Mouse (Mus musculus) neural tube, embryonic 13.5 days (tissue): ENCODE measurements at regions not wholly inside any gene's neighbourhood (a gene's known extent, or its start where the extent isn't known, plus 50 kb on each side); places are given as distances from the start of the nearest gene placed in this dataset.

Experiments
- ATAC-seq: fragments of 200-750 bp; cut with Nextera tagmentation; 2 replicates; pipeline ENCODE4 v1.8.0; 2017; ENCODE audit warnings: low read depth, mild to moderate bottlenecking, moderate TSS enrichment, moderate library complexity
- H3K27ac ChIP-seq: fragments of 300-500 bp; sonication (generic); replicated peaks from 2 replicates; pipeline ENCODE4 v1.5.1; 2015; ENCODE audit warnings: moderate library complexity, mild to moderate bottlenecking, inconsistent platforms
- H3K27me3 ChIP-seq: fragments of 300-500 bp; sonication (generic); 2 replicates; pipeline ENCODE4 v1.6.1; 2015; ENCODE audit warnings: mild to moderate bottlenecking, inconsistent platforms
- H3K36me3 ChIP-seq: fragments of 300-500 bp; sonication (generic); 2 replicates; pipeline ENCODE4 v1.6.1; 2015; ENCODE audit warnings: mild to moderate bottlenecking, inconsistent platforms
- H3K4me1 ChIP-seq: fragments of 300-500 bp; sonication (generic); replicated peaks from 2 replicates; pipeline ENCODE4 v1.6.1; 2015; ENCODE audit warnings: inconsistent platforms
- H3K4me2 ChIP-seq: fragments of 300-500 bp; sonication (generic); 2 replicates; pipeline ENCODE4 v1.6.1; 2015; ENCODE audit warnings: inconsistent platforms, mild to moderate bottlenecking, moderate library complexity
- H3K4me3 ChIP-seq: fragments of 300-500 bp; sonication (generic); 2 replicates; pipeline ENCODE4 v1.5.1; 2015; ENCODE audit warnings: mild to moderate bottlenecking, inconsistent platforms
- H3K9ac ChIP-seq: fragments of 300-500 bp; sonication (generic); 2 replicates; pipeline ENCODE4 v1.6.1; 2015; ENCODE audit warnings: moderate library complexity, mild to moderate bottlenecking, inconsistent platforms
- H3K9me3 ChIP-seq: fragments of 300-500 bp; sonication (generic); 2 replicates; pipeline ENCODE4 v1.6.1; 2016; ENCODE audit warnings: inconsistent platforms
- WGBS: fragments of 180-500 bp; shearing (Covaris S2); methylation state at CpG from one replicate; pipeline ENCODE4 v1.1.7; 2015; 5-methylcytosine and 5-hydroxymethylcytosine counted together

- H3K9ac ChIP-seq = no peak overlapping the region
- 53% methylated on average over 2 of the region's 2 CpGs for WGBS
- H3K4me3 ChIP-seq = no peak overlapping the region
- no peak for ATAC-seq
- no peak overlapping the region for H3K27ac ChIP-seq
- H3K27me3 ChIP-seq = no peaks in the 10 kb centered on the region
- H3K4me1 ChIP-seq = no peaks in the 10 kb centered on the region
- no peaks in the 10 kb centered on the region for H3K36me3 ChIP-seq
- no peak overlapping the region for H3K4me2 ChIP-seq
- H3K9me3 ChIP-seq = no peaks in the 10 kb centered on the region
Measured at GRCm38 (mm10) chr6:44092336-44092735, 426.3 kb upstream of the Tpk1 start.

- Histone ChIP-seq H3K9me3 (no peaks in the 10 kb centered on the region), H3K4me2 (no peak overlapping the region), H3K27me3 (no peaks in the 10 kb centered on the region), H3K36me3 (no peaks in the 10 kb centered on the region), H3K27ac (no peak overlapping the region), H3K4me3 (no peak overlapping the region), H3K4me1 (no peaks in the 10 kb centered on the region), H3K9ac (no peak overlapping the region)
- WGBS = 81% methylated on average over 2 of the region's 2 CpGs
- peak; percentile 85 for ATAC-seq
Measured at GRCm38 (mm10) chr6:44081922-44082552, 416.0 kb upstream of the Tpk1 start.

GRCm38 (mm10) chr6:44073124-44073523 lies 407.0 kb upstream of the Tpk1 start:
- Histone ChIP-seq H3K36me3 (no peaks in the 10 kb centered on the region), H3K4me1 (no peaks in the 10 kb centered on the region), H3K27me3 (no peaks in the 10 kb centered on the region), H3K9ac (no peak overlapping the region), H3K4me3 (no peak overlapping the region), H3K4me2 (no peak overlapping the region), H3K9me3 (no peaks in the 10 kb centered on the region), H3K27ac (no peak overlapping the region)
- WGBS = 87% methylated on average over 1 of the region's 1 CpGs
- ATAC-seq = no peak

GRCm38 (mm10) chr6:44067841-44068240 lies 401.8 kb upstream of the Tpk1 start:
- Histone ChIP-seq H3K4me3 (no peak overlapping the region), H3K9ac (no peak overlapping the region), H3K27ac (no peak overlapping the region), H3K4me2 (no peak overlapping the region), H3K27me3 (no peaks in the 10 kb centered on the region), H3K9me3 (no peaks in the 10 kb centered on the region), H3K36me3 (no peaks in the 10 kb centered on the region), H3K4me1 (no peaks in the 10 kb centered on the region)
- no peak for ATAC-seq
- 95% methylated on average over 1 of the region's 1 CpGs for WGBS
